Mouse (Mus musculus): ENCODE data around the gene Upk3a.
A peak's percentile ranks its signal among the peaks of the same experiment; 100 is the strongest.

Gene Upk3a

GRCm38 (mm10) chr15:85016951-85017664 lies at the start of gene Upk3a:
TSS of gene Upk3a (plus strand) at chr15:85017141.
- peak; percentile 42 for DNase-seq (ENCODE audit: low spot score)

- DNase-seq (ENCODE audit: low spot score) = no peak
These were observed 48.4 kb upstream of the Upk3a start for GRCm38 (mm10) chr15:84968534-84968933.

- no peak for DNase-seq (ENCODE audit: low spot score)
These were observed 43.9 kb upstream of the Upk3a start for GRCm38 (mm10) chr15:84972860-84973543.

GRCm38 (mm10) chr15:84973544-84973871 lies 43.4 kb upstream of the Upk3a start:
- no peak for DNase-seq (ENCODE audit: low spot score)

GRCm38 (mm10) chr15:84975729-84976128 lies 41.2 kb upstream of the Upk3a start:
- no peak for DNase-seq (ENCODE audit: low spot score)

GRCm38 (mm10) chr15:84981609-84982313 lies 35.2 kb upstream of the Upk3a start:
- DNase-seq (ENCODE audit: low spot score) = no peak

GRCm38 (mm10) chr15:84982888-84983287 lies 34.1 kb upstream of the Upk3a start:
- DNase-seq (ENCODE audit: low spot score) = no peak

GRCm38 (mm10) chr15:84983721-84984120 lies 33.2 kb upstream of the Upk3a start:
- no peak for DNase-seq (ENCODE audit: low spot score)

- DNase-seq (ENCODE audit: low spot score) = no peak
These were observed 31.3 kb upstream of the Upk3a start for GRCm38 (mm10) chr15:84985516-84986160.

- no peak for DNase-seq (ENCODE audit: low spot score)
These were observed 30.5 kb upstream of the Upk3a start for GRCm38 (mm10) chr15:84986171-84987019.

- peak; percentile 55 for DNase-seq (ENCODE audit: low spot score)
These were observed 29.7 kb upstream of the Upk3a start for GRCm38 (mm10) chr15:84987020-84987815.

GRCm38 (mm10) chr15:84987874-84988825 lies 28.8 kb upstream of the Upk3a start, which contains the start of gene 5031439G07Rik:
TSS of gene 5031439G07Rik (minus strand) at chr15:84988551.
- DNase-seq (ENCODE audit: low spot score) = peak; percentile 96

GRCm38 (mm10) chr15:84989098-84989497 lies 27.8 kb upstream of the Upk3a start:
- DNase-seq (ENCODE audit: low spot score) = no peak

- no peak for DNase-seq (ENCODE audit: low spot score)
These were observed 27.2 kb upstream of the Upk3a start for GRCm38 (mm10) chr15:84989771-84990170.

- DNase-seq (ENCODE audit: low spot score) = no peak
These were observed 22.4 kb upstream of the Upk3a start for GRCm38 (mm10) chr15:84994498-84994897.

- DNase-seq (ENCODE audit: low spot score) = no peak
These were observed 21.9 kb upstream of the Upk3a start for GRCm38 (mm10) chr15:84995041-84995440.

GRCm38 (mm10) chr15:84995967-84996366 lies 21.0 kb upstream of the Upk3a start:
- DNase-seq (ENCODE audit: low spot score) = peak; percentile 79

GRCm38 (mm10) chr15:84997768-84998454 lies 19.0 kb upstream of the Upk3a start:
- no peak for DNase-seq (ENCODE audit: low spot score)

- no peak for DNase-seq (ENCODE audit: low spot score)
These were observed 17.0 kb upstream of the Upk3a start for GRCm38 (mm10) chr15:84999911-85000310.
